Mouse (Mus musculus): ENCODE results near the gene D430042O09Rik. TPM values are rescaled to one million over a fixed set of nuclear protein-coding genes. Genes with fewer than 3 reads are reported as not detected.
A peak's percentile ranks its signal among the peaks of the same experiment; 100 is the strongest.

Gene D430042O09Rik
- polyA plus RNA-seq, 1 experiment, result 12.4 TPM

DNA sequence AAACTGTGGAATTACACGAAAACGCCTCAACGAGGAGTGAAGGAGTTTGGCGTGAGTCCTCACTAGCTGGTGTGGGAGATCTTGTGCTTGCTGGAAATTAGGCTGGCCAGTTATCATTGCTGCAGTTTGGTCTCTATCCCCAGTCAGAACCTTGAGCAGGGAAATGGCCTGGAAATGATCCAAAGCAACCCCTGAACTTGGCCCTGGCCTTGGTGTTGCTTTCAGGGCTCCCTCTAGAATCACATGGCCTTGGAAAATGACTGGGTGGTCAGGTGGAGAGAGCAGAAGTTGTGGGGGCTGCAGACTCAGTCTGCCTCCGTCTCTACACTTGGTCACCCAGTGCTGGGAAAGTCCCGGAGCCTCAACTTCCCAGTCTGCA lies 164.5 kb downstream of the D430042O09Rik start:
- DNase-seq (ENCODE audit: low spot score), result no peak

DNA sequence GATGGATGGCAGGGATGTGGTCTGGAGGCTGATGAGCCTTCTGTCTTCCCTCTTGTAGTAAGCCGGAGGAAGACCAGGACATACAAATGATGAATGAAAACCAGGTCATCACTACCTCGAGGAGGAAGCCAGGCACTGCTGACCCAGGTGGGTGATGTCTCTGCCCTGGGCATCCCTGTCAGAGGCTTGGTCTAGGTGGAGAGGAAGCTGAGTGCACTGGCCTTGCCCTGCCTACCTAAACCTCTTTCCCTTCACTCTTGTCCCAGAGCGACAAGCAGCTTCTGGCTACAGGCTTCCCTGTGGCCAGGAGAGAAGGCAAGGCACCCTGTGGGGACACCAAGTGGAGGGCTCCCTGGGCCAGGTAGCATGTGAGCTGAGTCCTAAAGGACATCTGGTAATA lies 165.2 kb downstream of the D430042O09Rik start:
- DNase-seq (ENCODE audit: low spot score), result no peak

DNA sequence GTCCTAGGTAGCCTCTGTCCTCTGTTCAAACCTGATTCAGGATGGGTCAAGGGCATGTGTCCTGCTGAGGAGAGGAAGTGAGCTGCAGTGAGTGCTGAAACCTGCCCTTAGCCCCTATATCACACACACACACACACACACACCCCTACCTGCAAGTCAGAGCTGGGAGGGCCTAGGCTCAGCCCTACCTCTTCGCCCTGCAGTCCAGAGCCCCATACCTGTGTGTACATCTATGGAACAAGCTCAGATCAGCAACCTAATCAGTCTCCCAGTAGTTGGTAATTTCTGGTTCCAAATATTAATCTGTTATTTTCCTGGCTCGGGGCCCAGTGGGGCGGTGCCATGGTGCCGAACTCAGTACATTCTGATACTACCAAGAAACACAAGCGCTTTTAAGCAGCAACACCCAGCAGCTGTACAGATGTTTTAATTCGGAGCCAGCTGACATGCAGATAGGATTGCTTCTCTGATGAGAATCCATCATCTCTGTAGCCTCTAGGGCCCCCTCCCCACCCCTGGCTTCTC lies 166.3 kb downstream of the D430042O09Rik start:
- DNase-seq (ENCODE audit: low spot score), result no peak

GRCm38 (mm10) chr7:125878040-125878439 lies 170.4 kb downstream of the D430042O09Rik start:
- DNase-seq (ENCODE audit: low spot score), result no peak

- no peak for DNase-seq (ENCODE audit: low spot score)
Measured at GRCm38 (mm10) chr7:125883232-125883631, 175.5 kb downstream of the D430042O09Rik start.

DNA sequence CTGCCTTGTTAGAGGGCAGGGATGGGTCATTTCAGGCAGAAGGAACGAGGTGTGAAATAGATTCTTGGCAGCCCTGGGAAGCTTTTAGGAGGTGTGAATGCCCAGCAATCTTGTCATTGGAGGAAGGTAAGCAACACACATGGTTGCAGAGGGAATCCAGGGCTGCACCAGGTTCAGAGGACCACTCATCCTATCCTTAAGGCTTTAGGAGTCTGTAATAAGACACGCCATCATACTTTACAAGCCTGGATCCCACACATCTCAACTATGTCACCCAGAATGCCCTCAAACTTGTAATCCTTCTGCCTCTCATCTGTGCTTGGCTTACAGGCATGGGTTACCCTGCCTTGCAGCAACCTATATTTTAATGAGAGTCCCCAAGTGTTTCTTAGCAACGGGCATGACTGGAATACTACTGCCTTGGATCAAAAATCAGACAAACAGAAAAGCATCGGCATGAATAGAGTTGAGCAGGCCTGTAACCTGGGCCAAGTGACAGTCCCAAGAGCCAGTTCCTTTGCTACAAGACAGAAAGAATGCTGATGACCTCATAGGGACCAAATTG lies 178.5 kb downstream of the D430042O09Rik start:
- no peak for DNase-seq (ENCODE audit: low spot score)

DNA sequence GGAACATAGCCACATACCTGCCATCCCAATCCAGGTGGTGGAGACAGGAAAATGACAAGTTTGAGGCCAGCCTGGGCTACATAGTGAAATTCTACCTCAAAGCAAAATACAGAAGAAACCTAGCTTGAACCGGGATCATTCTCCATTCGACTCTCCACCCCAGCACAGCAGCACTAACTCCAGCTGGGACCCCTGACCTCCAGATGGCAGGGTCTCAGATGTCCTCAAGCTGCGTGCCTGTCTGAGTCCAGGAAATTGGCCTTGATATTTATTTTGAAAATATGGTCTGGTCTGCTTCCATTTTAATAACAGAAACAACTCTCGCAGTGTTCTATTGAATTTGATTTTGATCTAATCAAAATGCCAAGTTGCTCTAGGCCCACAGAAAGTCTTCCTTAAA lies 179.4 kb downstream of the D430042O09Rik start:
- DNase-seq (ENCODE audit: low spot score), result no peak

GRCm38 (mm10) chr7:125887761-125888160 lies 180.1 kb downstream of the D430042O09Rik start:
- DNase-seq (ENCODE audit: low spot score), result no peak

DNA sequence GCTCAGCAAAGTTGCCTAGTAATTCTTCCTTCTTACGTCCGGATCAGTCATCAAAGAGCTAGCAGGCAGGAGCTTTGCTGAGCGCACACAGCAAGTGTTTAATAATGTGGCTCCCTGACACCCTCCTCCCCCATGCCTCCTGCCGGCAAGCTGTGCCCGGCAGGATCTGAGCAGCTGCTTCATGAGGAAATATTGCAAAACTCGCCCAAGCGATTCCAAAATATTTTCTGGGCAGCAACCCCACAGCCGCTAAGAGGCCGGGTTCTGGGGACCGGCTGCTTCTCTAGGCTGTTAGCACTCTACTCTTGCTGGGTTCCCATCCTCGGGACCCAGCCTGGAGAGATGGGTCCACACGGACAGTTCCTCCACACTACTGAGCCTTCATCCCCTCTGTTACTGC lies 180.7 kb downstream of the D430042O09Rik start:
- DNase-seq (ENCODE audit: low spot score), result no peak

- no peak for DNase-seq (ENCODE audit: low spot score)
Measured at GRCm38 (mm10) chr7:125893621-125894020, 185.9 kb downstream of the D430042O09Rik start.

- no peak for DNase-seq (ENCODE audit: low spot score)
Measured at GRCm38 (mm10) chr7:125897059-125897458, 189.4 kb downstream of the D430042O09Rik start.

GRCm38 (mm10) chr7:125899036-125899435 lies 191.3 kb downstream of the D430042O09Rik start:
- peak; percentile 51 for DNase-seq (ENCODE audit: low spot score)

DNA sequence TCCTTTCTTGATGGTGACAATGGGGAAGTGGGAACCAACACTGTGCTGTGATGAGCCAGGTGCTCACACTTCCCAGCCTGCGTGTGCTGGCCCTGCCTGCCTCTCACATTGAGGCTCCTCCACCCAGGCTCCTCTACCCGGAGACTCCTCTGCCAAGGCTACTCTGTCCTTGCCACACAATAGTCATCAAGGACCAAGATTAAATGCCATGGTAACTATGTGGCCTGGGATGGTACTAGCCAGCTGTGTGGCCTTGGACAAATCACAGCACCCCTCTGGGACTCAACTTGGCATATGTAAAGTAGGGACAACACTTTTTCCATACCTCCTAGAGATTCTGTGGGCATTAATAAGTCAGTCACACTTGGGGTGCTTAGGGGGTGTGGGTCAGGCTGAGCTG lies 192.2 kb downstream of the D430042O09Rik start:
- DNase-seq (ENCODE audit: low spot score), result no peak

- DNase-seq (ENCODE audit: low spot score), result no peak
Measured at GRCm38 (mm10) chr7:125900386-125901161, 192.9 kb downstream of the D430042O09Rik start.

- no peak for DNase-seq (ENCODE audit: low spot score)
Measured at GRCm38 (mm10) chr7:125920801-125921200, 213.1 kb downstream of the D430042O09Rik start.

- no peak for DNase-seq (ENCODE audit: low spot score)
Measured at GRCm38 (mm10) chr7:125924044-125924443, 216.4 kb downstream of the D430042O09Rik start.

Other genes starting within 250 kb of the D430042O09Rik start
- 57.6 and 57.9 TPM in 2 replicates for gene Nsmce1, start 216.3 kb upstream of the D430042O09Rik start, polyA plus RNA-seq (2012; rRNA removed)
- 22.0 and 22.1 TPM in 2 replicates for gene Il4ra, start 155.8 kb upstream of the D430042O09Rik start, polyA plus RNA-seq (2012; rRNA removed)
- 1.6 and 2.3 TPM in 2 replicates for gene Il21r, start 104.5 kb upstream of the D430042O09Rik start, polyA plus RNA-seq (2012; rRNA removed)
- 21.3 and 27.4 TPM in 2 replicates for gene Gtf3c1, start 108 bp upstream of the D430042O09Rik start, polyA plus RNA-seq (2012; rRNA removed)

Measured in urinary bladder, adult 2 months (tissue).